Mouse (Mus musculus): ENCODE results near the gene Rpl4. TPM values are rescaled to one million over a fixed set of nuclear protein-coding genes. Genes with fewer than 3 reads are reported as not detected.

Rpl4 gene
- polyA plus RNA-seq (2017; shearing (Covaris generic)), result 1,868 TPM

DNA sequence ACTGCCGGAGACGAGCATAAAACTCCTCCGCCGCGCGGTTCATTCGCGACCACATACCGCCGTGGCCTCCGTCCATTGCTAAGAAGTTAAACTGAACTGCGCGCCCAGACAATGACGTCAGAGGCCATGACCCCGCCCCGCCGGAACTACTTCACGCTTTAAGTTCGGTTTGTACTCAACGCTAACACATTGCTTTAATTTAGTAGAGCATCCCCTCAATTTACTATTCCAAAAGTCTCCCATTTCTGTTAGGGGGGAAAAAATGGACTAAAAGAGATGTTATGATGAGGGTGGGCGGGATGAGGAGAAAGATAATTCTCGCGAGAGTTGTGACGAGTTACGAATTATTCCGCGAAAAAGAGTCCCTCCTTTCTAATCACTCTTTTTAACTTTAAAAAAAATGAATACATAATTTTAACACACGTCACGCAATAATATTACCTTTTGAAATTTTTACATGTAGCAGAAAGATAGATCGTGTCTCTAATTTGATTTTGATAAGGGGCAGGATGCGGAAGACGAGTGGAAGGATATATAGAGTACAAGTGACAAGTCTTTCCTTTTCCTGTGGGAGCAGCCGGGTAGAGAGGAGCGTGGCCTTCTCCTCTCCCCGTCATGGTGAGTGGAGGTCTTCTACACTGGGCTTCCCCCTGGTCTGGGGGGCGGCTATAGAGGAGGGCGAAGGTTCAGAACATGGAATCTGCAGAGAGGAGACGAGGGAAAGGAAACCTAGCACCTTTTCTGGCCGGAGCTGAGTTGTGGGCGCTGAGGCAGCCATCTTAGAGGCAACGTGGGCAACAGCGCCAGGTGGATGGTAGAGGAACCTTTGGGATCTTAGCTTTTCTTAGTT, at the start of gene Rpl4, which contains the start of gene Zwilch:
Gene Rpl4 (plus strand): TSS at position 560 of the 850 bp plus-strand sequence.
Gene Zwilch (minus strand): TSS at position 289 of the 850 bp plus-strand sequence.

DNA sequence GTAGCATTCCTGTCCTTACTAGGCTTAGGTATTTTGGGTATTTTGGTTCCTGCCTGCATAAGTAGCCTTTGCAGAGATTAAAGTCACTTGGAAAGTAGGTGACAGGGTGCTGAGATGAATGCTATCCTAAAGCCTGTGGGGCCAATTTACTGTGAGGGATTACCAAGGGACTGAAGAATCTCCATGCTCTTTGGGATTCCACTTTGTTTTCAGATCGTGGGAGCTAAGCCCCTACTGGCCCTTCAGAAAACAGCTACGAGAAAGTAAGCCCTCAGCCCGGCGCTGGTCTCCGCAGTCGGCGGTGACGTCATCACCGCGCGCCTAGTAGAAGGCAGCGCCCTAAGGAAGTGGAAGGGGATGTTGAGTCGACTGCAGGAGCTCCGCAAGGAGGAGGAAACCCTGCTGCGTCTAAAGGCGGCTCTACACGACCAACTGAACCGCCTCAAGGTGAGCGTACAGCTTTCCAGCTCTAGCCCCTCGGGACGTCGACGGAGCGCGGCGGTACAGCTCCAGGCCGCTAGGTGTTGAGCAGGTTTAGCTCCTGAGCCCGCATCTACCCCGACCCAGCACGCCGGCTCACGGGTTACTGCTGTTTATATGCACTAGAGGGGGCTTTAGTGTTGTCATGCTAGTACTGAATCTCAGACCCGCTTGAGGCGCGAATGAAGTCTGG, 5.9 kb downstream of the Rpl4 start, which contains the start of gene Snapc5:
Gene Snapc5 (plus strand): TSS at position 301 of the 673 bp plus-strand sequence.

Other genes starting within 250 kb of the Rpl4 start
- gene Smad6, start 151.3 kb upstream of the Rpl4 start, polyA plus RNA-seq (2017; shearing (Covaris generic)), result not detected
- not detected for gene Lctl, start 56.2 kb upstream of the Rpl4 start, polyA plus RNA-seq (2017; shearing (Covaris generic))
- gene Zwilch, start 271 bp upstream of the Rpl4 start, polyA plus RNA-seq (2017; shearing (Covaris generic)), result 4.4 TPM
- 66.9 TPM for gene Snapc5, start 5.9 kb downstream of the Rpl4 start, polyA plus RNA-seq (2017; shearing (Covaris generic))
- 9.0 TPM for gene Uchl4, start 61.8 kb downstream of the Rpl4 start, polyA plus RNA-seq (2017; shearing (Covaris generic))
- 36.9 TPM for gene Map2k1, start 80.3 kb downstream of the Rpl4 start, polyA plus RNA-seq (2017; shearing (Covaris generic))
- gene Tipin, start 108.2 kb downstream of the Rpl4 start, polyA plus RNA-seq (2017; shearing (Covaris generic)), result 56.6 TPM
- 14.4 TPM for gene Dis3l, start 167.9 kb downstream of the Rpl4 start, polyA plus RNA-seq (2017; shearing (Covaris generic))
- 0.29 TPM for gene Megf11, start 212.3 kb downstream of the Rpl4 start, polyA plus RNA-seq (2017; shearing (Covaris generic))